ENCODE assay signal across 20 mouse cellular contexts in genomic region chr8:117292262-117292661, GRCm38 (mm10). TPM values are rescaled to one million over a fixed set of nuclear protein-coding genes. Genes with fewer than 3 reads are reported as not detected.
DNase-seq lines count a peak whose midpoint lies in the region; ATAC-seq lines count a peak whose summit lies in the region.
"Had no signal": no experiment of that assay in that cellular context is flagged by ENCODE, and none has a peak within 500 bp of the region (broad histone marks: within the 10 kb centered on the region; RNA-seq: fewer than 3 reads in every experiment).

No protein-coding gene starts in this region.

- WGBS in hindbrain, embryonic 10.5 days: 32% methylated on average over 8 of the region's 8 CpGs
- WGBS in hindbrain, embryonic 16.5 days: 26% methylated on average over 8 of the region's 8 CpGs
- WGBS in forebrain, embryonic 13.5 days: 33% methylated on average over 8 of the region's 8 CpGs
- 23% methylated on average over 8 of the region's 8 CpGs for WGBS in midbrain, embryonic 14.5 days

- peaks cover 76% of the 10 kb centered on the region for H3K4me1 ChIP-seq in hindbrain, embryonic 10.5 days (replicated peaks)
- peaks cover 48% of the 10 kb centered on the region for H3K4me1 ChIP-seq in hindbrain, embryonic 16.5 days (ENCODE audit: control insufficient read depth, insufficient read depth, low read depth, low read length)
- peaks cover 56% of the 10 kb centered on the region for H3K4me1 ChIP-seq in forebrain, embryonic 13.5 days
- peaks cover 39% of the 10 kb centered on the region for H3K4me1 ChIP-seq in midbrain, embryonic 14.5 days (ENCODE audit: control insufficient read depth, insufficient read depth, low read length)

- no peak overlapping the region for H3K9ac ChIP-seq in hindbrain, embryonic 16.5 days (ENCODE audit: low read depth, low read length)
- H3K9ac ChIP-seq in forebrain, embryonic 13.5 days: no peak overlapping the region
- no peak overlapping the region for H3K9ac ChIP-seq in midbrain, embryonic 14.5 days (replicated peaks; ENCODE audit: low read length)
- H3K9ac ChIP-seq: embryonic facial prominence, embryonic 15.5 days; intestine, embryonic 15.5 days; kidney, embryonic 15.5 days; liver, postnatal 0 days had no signal

- no peak overlapping the region for H3K4me3 ChIP-seq in hindbrain, embryonic 10.5 days
- H3K4me3 ChIP-seq in hindbrain, embryonic 16.5 days (ENCODE audit: low read length): no peak overlapping the region
- no peak overlapping the region for H3K4me3 ChIP-seq in forebrain, embryonic 13.5 days
- no peak overlapping the region for H3K4me3 ChIP-seq in midbrain, embryonic 14.5 days (replicated peaks; ENCODE audit: low read depth, low read length)
- H3K4me3 ChIP-seq: embryonic facial prominence, embryonic 15.5 days; heart, embryonic 10.5 days; intestine, embryonic 15.5 days; kidney, embryonic 15.5 days had no signal

- DNase-seq in hindbrain, embryonic 10.5 days (ENCODE audit: low spot score): peak; percentile 32
- DNase-seq in R1 (ENCODE audit: low read depth, low spot score): peak; percentile 63
- DNase-seq in midbrain, embryonic 14.5 days: peak; percentile 66
- no peak for DNase-seq in kidney, postnatal 14 days
- DNase-seq in kidney, adult 18-20 months: no peak
- DNase-seq: adrenal gland, postnatal 10 days; cerebellum, adult 2 months; gastrocnemius, postnatal 25 days; heart, postnatal 36 days; liver; liver, postnatal 0 days; lung, postnatal 14 days; thymus, postnatal 36 days had no signal

- no peak for ATAC-seq in hindbrain, embryonic 16.5 days
- 0 out of 2 replicates have a peak, but pooled peaks have one; percentile 33 for ATAC-seq in forebrain, embryonic 13.5 days
- ATAC-seq in midbrain, embryonic 14.5 days (ENCODE audit: low FRiP score, low TSS enrichment): no peak; the same call in 1 of the 2 replicates
- ATAC-seq: intestine, embryonic 15.5 days; liver, postnatal 0 days had no signal

- 0 out of 2 replicates have a peak, but pooled peaks cover 4% of the 10 kb centered on the region for H3K36me3 ChIP-seq in hindbrain, embryonic 10.5 days
- no peaks in the 10 kb centered on the region for H3K36me3 ChIP-seq in hindbrain, embryonic 16.5 days (ENCODE audit: control insufficient read depth, insufficient read depth, low read length)
- H3K36me3 ChIP-seq in forebrain, embryonic 13.5 days (ENCODE audit: poor library complexity, severe bottlenecking): 0 out of 2 replicates have a peak, but pooled peaks cover 3% of the 10 kb centered on the region
- no peaks in the 10 kb centered on the region for H3K36me3 ChIP-seq in midbrain, embryonic 14.5 days (ENCODE audit: control insufficient read depth, insufficient read depth, low read length)
- H3K36me3 ChIP-seq: embryonic facial prominence, embryonic 15.5 days; heart, embryonic 10.5 days; intestine, embryonic 15.5 days; kidney, embryonic 15.5 days had no signal

- no peaks in the 10 kb centered on the region for H3K9me3 ChIP-seq in hindbrain, embryonic 10.5 days
- H3K9me3 ChIP-seq in hindbrain, embryonic 16.5 days (ENCODE audit: control insufficient read depth, low read length): no peaks in the 10 kb centered on the region
- no peaks in the 10 kb centered on the region for H3K9me3 ChIP-seq in forebrain, embryonic 13.5 days (replicated peaks)
- no peaks in the 10 kb centered on the region for H3K9me3 ChIP-seq in midbrain, embryonic 14.5 days (ENCODE audit: control insufficient read depth, low read length)
- H3K9me3 ChIP-seq: embryonic facial prominence, embryonic 15.5 days; heart, embryonic 10.5 days; intestine, embryonic 15.5 days; kidney, embryonic 15.5 days had no signal

- no peaks in the 10 kb centered on the region for H3K27me3 ChIP-seq in hindbrain, embryonic 10.5 days (ENCODE audit: insufficient read depth, poor library complexity, severe bottlenecking)
- no peaks in the 10 kb centered on the region for H3K27me3 ChIP-seq in hindbrain, embryonic 16.5 days (replicated peaks; ENCODE audit: control insufficient read depth, insufficient read depth, low read length)
- H3K27me3 ChIP-seq in forebrain, embryonic 13.5 days: no peaks in the 10 kb centered on the region
- no peaks in the 10 kb centered on the region for H3K27me3 ChIP-seq in midbrain, embryonic 14.5 days (ENCODE audit: control insufficient read depth, insufficient read depth, low read length)
- H3K27me3 ChIP-seq: CH12.LX; embryonic facial prominence, embryonic 15.5 days; intestine, embryonic 15.5 days; kidney, embryonic 15.5 days had no signal

- no peak overlapping the region for H3K27ac ChIP-seq in hindbrain, embryonic 10.5 days
- no peak overlapping the region for H3K27ac ChIP-seq in hindbrain, embryonic 16.5 days (ENCODE audit: low read depth, low read length)
- H3K27ac ChIP-seq in forebrain, embryonic 13.5 days: no peak overlapping the region
- no peak overlapping the region for H3K27ac ChIP-seq in midbrain, embryonic 14.5 days (replicated peaks; ENCODE audit: low read depth, low read length)
- H3K27ac ChIP-seq: embryonic facial prominence, embryonic 15.5 days; heart, embryonic 10.5 days; intestine, embryonic 15.5 days; kidney, embryonic 15.5 days had no signal

- H3K4me2 ChIP-seq in hindbrain, embryonic 16.5 days (ENCODE audit: low read length): no peak overlapping the region
- H3K4me2 ChIP-seq in forebrain, embryonic 13.5 days: no peak overlapping the region
- H3K4me2 ChIP-seq in midbrain, embryonic 14.5 days (ENCODE audit: low read length): no peak overlapping the region
- H3K4me2 ChIP-seq: embryonic facial prominence, embryonic 15.5 days; intestine, embryonic 15.5 days; kidney, embryonic 15.5 days had no signal

RNA-seq across cellular contexts. Expression of gene Cmip, which starts 35.4 kb away (rescaled TPM):
- 10.6 and 14.0 TPM in 2 replicates for polyA plus RNA-seq in hindbrain, embryonic 10.5 days (2016; fragmentation: Nextera tagmentation; extraction: Ambion mirVana)
- polyA plus RNA-seq in hindbrain, embryonic 16.5 days (2015; fragmentation: Nextera tagmentation; extraction: Ambion mirVana): 136 and 143 TPM in 2 replicates
- polyA plus RNA-seq in forebrain, embryonic 13.5 days (2015; fragmentation: Nextera tagmentation; extraction: Ambion mirVana): 39.0 and 45.4 TPM in 2 replicates
- 106 and 128 TPM in 2 replicates for polyA plus RNA-seq in midbrain, embryonic 14.5 days (2014; fragmentation: Nextera tagmentation; extraction: Ambion mirVana)

Comparison
In these comparisons a context has a peak if more than half of its experiments do, and no peak if none do; other contexts are left out.
1. DNase-seq: peak in hindbrain, embryonic 10.5 days (single experiment), R1 (single experiment) and midbrain, embryonic 14.5 days (single experiment); none in kidney, postnatal 14 days (single experiment) and kidney, adult 18-20 months (single experiment).